9 mouse cellular contexts compared by ENCODE assay signal in genomic region chr2:131175286-131175944, GRCm38 (mm10). TPM values are rescaled to one million over a fixed set of nuclear protein-coding genes. Genes with fewer than 3 reads are reported as not detected.
DNase-seq lines count a peak whose midpoint lies in the region; ATAC-seq lines count a peak whose summit lies in the region.
"Had no signal": no experiment of that assay in that cellular context is flagged by ENCODE, and none has a peak within 500 bp of the region (broad histone marks: within the 10 kb centered on the region; RNA-seq: fewer than 3 reads in every experiment).

No protein-coding gene starts in this region.

- H3K9ac ChIP-seq in embryonic facial prominence, embryonic 13.5 days: no peak overlapping the region
- H3K9ac ChIP-seq in kidney, embryonic 16.5 days (replicated peaks; ENCODE audit: low read length): no peak overlapping the region

- WGBS in embryonic facial prominence, embryonic 13.5 days: 71% methylated on average over 3 of the region's 3 CpGs
- WGBS in embryonic facial prominence, embryonic 10.5 days: 74% methylated on average over 3 of the region's 3 CpGs
- WGBS in kidney, embryonic 16.5 days: 68% methylated on average over 3 of the region's 3 CpGs

- H3K4me3 ChIP-seq in embryonic facial prominence, embryonic 13.5 days: no peak overlapping the region
- no peak overlapping the region for H3K4me3 ChIP-seq in embryonic facial prominence, embryonic 10.5 days
- no peak overlapping the region for H3K4me3 ChIP-seq in kidney, embryonic 16.5 days (ENCODE audit: low read length)

- no peaks in the 10 kb centered on the region for H3K9me3 ChIP-seq in embryonic facial prominence, embryonic 13.5 days
- no peaks in the 10 kb centered on the region for H3K9me3 ChIP-seq in embryonic facial prominence, embryonic 10.5 days
- no peaks in the 10 kb centered on the region for H3K9me3 ChIP-seq in kidney, embryonic 16.5 days (ENCODE audit: low read length)
- H3K9me3 ChIP-seq: heart, embryonic 12.5 days had no signal

- no peak for DNase-seq in embryonic facial prominence, embryonic 10.5 days (ENCODE audit: low spot score)
- DNase-seq in kidney, postnatal 10 days: no peak
- peak; percentile 10 for DNase-seq in retina, embryonic 14.5 days (ENCODE audit: low spot score)
- DNase-seq in retina, postnatal 1 day: no peak
- no peak for DNase-seq in yolk sac, embryonic 10.5 days (ENCODE audit: low spot score)
- no peak for DNase-seq in cerebellum, adult 9-11 months

- H3K27ac ChIP-seq in embryonic facial prominence, embryonic 13.5 days: peak overlapping the region; percentile 55; the same call in 1 of the 2 replicates
- H3K27ac ChIP-seq in embryonic facial prominence, embryonic 10.5 days (replicated peaks): no peak overlapping the region
- peak overlapping the region; percentile 78 for H3K27ac ChIP-seq in kidney, embryonic 16.5 days (ENCODE audit: low read length)

- peaks cover 36% of the 10 kb centered on the region for H3K27me3 ChIP-seq in embryonic facial prominence, embryonic 13.5 days
- peaks cover 41% of the 10 kb centered on the region for H3K27me3 ChIP-seq in embryonic facial prominence, embryonic 10.5 days (replicated peaks; ENCODE audit: low read depth, poor library complexity, severe bottlenecking)
- peaks cover 25% of the 10 kb centered on the region for H3K27me3 ChIP-seq in kidney, embryonic 16.5 days (ENCODE audit: insufficient read depth, low read length)

- ATAC-seq in embryonic facial prominence, embryonic 13.5 days (ENCODE audit: insufficient number of reproducible peaks, insufficient read depth, low FRiP score, low TSS enrichment, low read depth): no peak
- no peak for ATAC-seq in kidney, embryonic 16.5 days (ENCODE audit: low FRiP score, low TSS enrichment)

- peaks cover 66% of the 10 kb centered on the region for H3K4me1 ChIP-seq in embryonic facial prominence, embryonic 13.5 days
- H3K4me1 ChIP-seq in embryonic facial prominence, embryonic 10.5 days: peaks cover 70% of the 10 kb centered on the region
- H3K4me1 ChIP-seq in kidney, embryonic 16.5 days (ENCODE audit: insufficient read depth, low read length): peaks cover 58% of the 10 kb centered on the region

- H3K36me3 ChIP-seq in embryonic facial prominence, embryonic 13.5 days: peaks cover 13% of the 10 kb centered on the region
- peaks cover 31% of the 10 kb centered on the region for H3K36me3 ChIP-seq in embryonic facial prominence, embryonic 10.5 days (replicated peaks)
- 0 out of 2 replicates have a peak, but pooled peaks cover 14% of the 10 kb centered on the region for H3K36me3 ChIP-seq in kidney, embryonic 16.5 days (ENCODE audit: insufficient read depth, low read length)

- peak overlapping the region; percentile 97; the same call in 1 of the 2 replicates for H3K4me2 ChIP-seq in embryonic facial prominence, embryonic 13.5 days
- H3K4me2 ChIP-seq in kidney, embryonic 16.5 days (replicated peaks; ENCODE audit: low read depth, low read length): no peak overlapping the region

RNA-seq across cellular contexts. Expression of gene Cenpb, which starts 4.5 kb away (rescaled TPM):
- 12.3 and 12.4 TPM in 2 replicates for polyA plus RNA-seq in embryonic facial prominence, embryonic 13.5 days (2015; fragmentation: Nextera tagmentation; extraction: Ambion mirVana)
- polyA plus RNA-seq in embryonic facial prominence, embryonic 10.5 days (2016; fragmentation: Nextera tagmentation; extraction: Ambion mirVana): 7.4 and 7.6 TPM in 2 replicates
- 9.7 and 10.1 TPM in 2 replicates for polyA plus RNA-seq in kidney, embryonic 16.5 days (2015; fragmentation: Nextera tagmentation; extraction: Ambion mirVana)

RNA-seq across cellular contexts. Expression of gene Cdc25b, which starts 11.3 kb away (rescaled TPM):
- 53.8 and 57.5 TPM in 2 replicates for polyA plus RNA-seq in embryonic facial prominence, embryonic 13.5 days (2015; fragmentation: Nextera tagmentation; extraction: Ambion mirVana)
- polyA plus RNA-seq in embryonic facial prominence, embryonic 10.5 days (2016; fragmentation: Nextera tagmentation; extraction: Ambion mirVana): 50.0 and 52.6 TPM in 2 replicates
- 73.8 and 87.0 TPM in 2 replicates for polyA plus RNA-seq in kidney, embryonic 16.5 days (2015; fragmentation: Nextera tagmentation; extraction: Ambion mirVana)

RNA-seq across cellular contexts. Expression of gene Spef1, which starts 11.7 kb away (rescaled TPM):
- polyA plus RNA-seq in embryonic facial prominence, embryonic 13.5 days (2015; fragmentation: Nextera tagmentation; extraction: Ambion mirVana): 4.4 and 5.1 TPM in 2 replicates
- polyA plus RNA-seq in embryonic facial prominence, embryonic 10.5 days (2016; fragmentation: Nextera tagmentation; extraction: Ambion mirVana): 3.2 TPM in 2 replicates
- polyA plus RNA-seq in kidney, embryonic 16.5 days (2015; fragmentation: Nextera tagmentation; extraction: Ambion mirVana): 3.3 and 4.7 TPM in 2 replicates

RNA-seq across cellular contexts. Expression of gene 1700037H04Rik, which starts 15.5 kb away (rescaled TPM):
- 67.5 and 71.4 TPM in 2 replicates for polyA plus RNA-seq in embryonic facial prominence, embryonic 13.5 days (2015; fragmentation: Nextera tagmentation; extraction: Ambion mirVana)
- polyA plus RNA-seq in embryonic facial prominence, embryonic 10.5 days (2016; fragmentation: Nextera tagmentation; extraction: Ambion mirVana): 115 and 119 TPM in 2 replicates
- polyA plus RNA-seq in kidney, embryonic 16.5 days (2015; fragmentation: Nextera tagmentation; extraction: Ambion mirVana): 98.2 and 101 TPM in 2 replicates

RNA-seq across cellular contexts. Expression of gene Ap5s1, which starts 31.5 kb away (rescaled TPM):
- 26.4 and 28.5 TPM in 2 replicates for polyA plus RNA-seq in embryonic facial prominence, embryonic 13.5 days (2015; fragmentation: Nextera tagmentation; extraction: Ambion mirVana)
- 23.3 and 25.3 TPM in 2 replicates for polyA plus RNA-seq in embryonic facial prominence, embryonic 10.5 days (2016; fragmentation: Nextera tagmentation; extraction: Ambion mirVana)
- 30.2 and 30.9 TPM in 2 replicates for polyA plus RNA-seq in kidney, embryonic 16.5 days (2015; fragmentation: Nextera tagmentation; extraction: Ambion mirVana)
